Mouse (Mus musculus) heart, adult 9 months (tissue): ENCODE measurements around the gene Mrgprb1.
"Not testable (repeated sequence)": the region's sequence is repeated elsewhere in the genome, so short reads cannot be mapped to it uniquely, and the experiment has no call there.

ENCODE experiments used
- DNase-seq, 2 experiments: peaks; one replicate each; pipeline ENCODE4 v3.0.0; 2022; ENCODE audit warnings: low spot score in 2 of 2

Mrgprb1 gene

DNA sequence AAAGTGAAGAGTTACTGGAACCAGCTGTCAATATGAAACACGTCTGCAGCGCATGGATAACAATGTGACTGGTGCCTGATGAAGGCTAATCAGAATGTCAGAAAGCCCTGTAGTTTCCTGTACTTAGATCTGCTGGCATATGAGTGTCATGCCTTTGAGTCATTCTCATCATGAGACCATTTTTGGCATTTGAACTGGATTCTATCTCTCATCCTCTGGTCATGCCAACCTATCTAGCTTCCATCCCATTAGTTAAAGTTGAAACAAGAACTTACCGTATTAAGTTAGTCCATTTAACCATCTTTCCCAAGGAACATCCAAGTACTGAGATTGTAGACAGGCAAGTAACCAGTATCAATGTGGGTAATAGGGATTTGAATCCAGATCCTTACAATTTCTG, at the start of gene Mrgprb1:
Mrgprb1 (minus strand) TSS at position 101 of the 400 bp plus-strand sequence.
- DNase-seq: no peak

DNA sequence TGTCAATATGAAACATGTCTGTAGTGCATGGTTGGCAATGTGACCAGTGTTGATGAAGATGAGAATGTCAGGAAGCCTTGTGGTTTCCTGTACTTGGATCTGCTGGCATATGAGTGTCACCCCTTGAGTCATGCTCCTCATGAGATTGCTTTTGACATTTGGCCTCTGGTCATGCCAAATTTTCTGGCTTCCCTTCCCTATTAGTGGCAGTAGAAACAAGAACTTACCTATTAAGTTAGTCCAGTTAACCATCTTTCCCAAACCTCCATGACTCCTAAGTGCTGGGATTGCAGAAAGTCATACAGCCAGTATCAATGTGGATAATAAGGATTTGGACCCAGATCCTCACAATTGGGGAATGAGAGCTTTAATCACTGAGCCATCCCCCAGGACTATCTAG, 43.1 kb upstream of the Mrgprb1 start, which contains the start of gene Mrgprx2:
Mrgprx2 (minus strand) TSS at position 101 of the 400 bp plus-strand sequence.
- no peak for DNase-seq

DNA sequence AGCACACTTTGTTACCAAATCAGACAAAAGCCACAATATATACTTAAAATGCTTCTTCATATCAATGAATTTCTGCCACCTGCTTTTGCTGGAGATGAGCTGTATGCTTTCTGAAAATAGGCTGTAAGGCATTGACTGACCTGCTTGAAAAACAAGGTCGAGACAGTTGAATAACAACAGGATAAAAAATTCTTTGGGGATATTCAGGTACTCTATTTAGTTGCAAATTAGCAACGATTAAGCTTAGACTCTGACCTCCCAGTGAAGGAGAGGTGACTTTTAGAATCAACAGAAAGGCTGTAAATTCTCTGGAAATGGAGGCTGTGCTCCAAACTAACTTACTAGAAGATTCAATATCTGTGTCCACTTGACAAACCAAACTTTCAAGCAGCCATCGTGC, 19.6 kb downstream of the Mrgprb1 start:
- no peak for DNase-seq

- DNase-seq: not testable (repeated sequence)
These were observed 20.2 kb downstream of the Mrgprb1 start for GRCm38 (mm10) chr7:48435936-48436335.
